Mouse (Mus musculus): ENCODE data around the gene Vstm2a.

GRCm38 (mm10) chr11:16345676-16346075, 88.2 kb downstream of the Vstm2a start:
- TF ChIP-seq POLR2A (IDR thresholded peaks at IDR 0.05; ENCODE audit: insufficient read depth, low read length) (no peak), CTCF (IDR thresholded peaks at IDR 0.05; ENCODE audit: low read depth, low read length) (no peak)
